Mouse (Mus musculus) thymus, adult 2 months (tissue): ENCODE results near the gene Slco6c1.

Experiments used
- CTCF ChIP-seq: fragments of 200-500 bp; IDR thresholded peaks from 2 replicates; pipeline ENCODE4 v1.5.1; 2012; ENCODE audit warnings: mild to moderate bottlenecking, control low read depth, low read length, moderate library complexity, borderline replicate concordance; ENCODE audit not compliant: control insufficient read depth, poor library complexity, insufficient read depth; ENCODE audit errors: extremely low read depth
- POLR2A ChIP-seq: fragments of 200-500 bp; IDR thresholded peaks from 2 replicates; pipeline ENCODE4 v1.6.1; 2012; ENCODE audit warnings: mild to moderate bottlenecking, low read length, control low read depth, moderate library complexity; ENCODE audit not compliant: control insufficient read depth, poor library complexity, insufficient read depth; ENCODE audit errors: extremely low read depth

GRCm38 (mm10) chr1:97018978-97019377 lies 109.1 kb downstream of the Slco6c1 start:
- no peak for TF ChIP-seq CTCF
- TF ChIP-seq POLR2A: no peak
